Mouse (Mus musculus): ENCODE data around the gene Tprgl.
A peak's percentile ranks its signal among the peaks of the same experiment; 100 is the strongest.

Gene Tprgl

DNA sequence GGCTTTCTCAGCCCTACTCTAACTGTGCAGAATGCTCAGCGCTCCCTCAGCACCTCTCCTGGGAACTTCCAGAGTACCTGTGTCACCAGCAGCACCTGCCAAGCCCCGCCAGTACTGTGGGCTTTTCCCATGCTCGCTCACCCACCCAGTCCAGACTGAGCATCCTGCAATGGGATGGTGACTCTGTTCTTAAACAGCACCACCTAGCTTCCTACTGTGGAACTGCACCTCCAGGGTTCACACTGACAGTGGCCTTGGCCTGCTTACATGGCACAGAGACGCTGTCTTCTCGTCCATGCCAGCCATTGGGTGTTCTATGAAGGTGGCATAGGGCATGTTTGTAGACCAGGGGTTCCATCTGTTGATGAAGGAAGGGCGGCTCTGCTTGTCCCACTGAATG is 1.5 kb downstream of the Tprgl start:
- peak; percentile 93 for DNase-seq

DNA sequence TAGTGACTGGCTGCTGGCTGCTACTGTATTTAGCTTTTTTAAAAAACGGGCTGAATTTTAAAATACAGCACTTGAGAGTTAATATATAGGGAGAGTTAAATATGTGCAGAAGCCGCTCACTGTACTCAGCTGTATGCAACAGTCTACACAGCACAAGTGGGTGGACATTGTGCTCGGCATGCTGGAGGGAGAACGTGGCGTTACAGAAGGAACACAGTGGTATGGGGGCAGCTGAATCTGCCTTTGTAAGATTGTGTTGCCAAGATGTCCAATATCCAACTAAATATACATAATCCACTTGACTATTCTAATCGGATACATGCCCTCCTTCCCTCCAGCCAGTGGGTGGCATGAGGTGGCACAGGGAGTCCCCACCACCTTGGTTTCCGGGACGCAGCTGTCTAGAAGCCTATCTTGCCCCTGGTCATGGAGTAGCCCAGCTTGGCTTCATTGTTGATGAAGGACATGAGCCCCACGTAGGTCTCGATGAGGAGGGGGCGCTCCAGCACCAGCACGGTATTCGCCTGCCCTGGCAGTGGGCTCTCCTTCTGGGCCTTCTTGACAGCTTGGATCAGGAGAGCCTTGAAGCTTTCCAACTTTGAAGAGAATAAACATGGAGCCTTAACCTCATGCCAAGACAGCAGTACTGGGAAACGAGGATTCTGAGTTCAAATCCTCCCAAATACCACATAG is 2.4 kb downstream of the Tprgl start:
- no peak for DNase-seq

DNA sequence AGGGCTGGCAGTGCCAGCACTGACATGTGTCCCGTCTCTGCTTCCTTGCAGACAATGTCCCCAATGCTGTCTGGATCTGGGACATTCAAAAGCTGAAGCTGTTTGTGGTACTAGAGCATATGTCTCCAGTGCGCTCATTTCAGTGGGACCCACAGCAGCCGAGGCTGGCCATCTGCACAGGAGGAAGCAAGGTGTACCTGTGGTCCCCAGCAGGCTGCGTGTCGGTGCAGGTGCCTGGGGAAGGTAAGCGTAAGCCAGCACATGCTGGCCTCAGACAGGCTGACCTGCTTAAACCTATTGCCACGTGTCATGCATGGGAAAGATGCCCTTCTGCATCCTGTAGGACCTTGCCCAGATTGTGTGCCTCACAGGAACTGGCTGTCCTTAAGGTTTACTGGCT is 4.4 kb downstream of the Tprgl start:
- no peak for DNase-seq

DNA sequence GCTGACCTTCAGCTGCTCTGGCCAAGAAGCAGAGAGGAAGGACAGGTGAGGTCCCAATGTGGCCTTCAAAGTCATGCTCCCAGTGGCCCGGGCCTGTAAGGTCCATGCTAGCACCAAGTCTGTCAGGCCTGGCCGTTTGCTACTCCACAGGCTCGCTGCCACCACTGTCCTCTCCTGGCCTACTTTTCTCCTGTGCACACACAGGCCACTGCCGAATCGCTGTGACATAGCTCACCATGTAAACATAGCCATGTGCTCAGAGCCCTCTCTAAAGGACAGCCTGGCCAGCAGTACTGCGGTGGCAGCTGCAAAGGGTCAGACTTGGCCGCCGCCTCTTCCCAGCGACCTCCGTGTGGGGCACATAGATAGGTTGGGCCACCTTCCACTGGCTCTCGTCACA is 6.4 kb downstream of the Tprgl start:
- DNase-seq, result no peak

DNA sequence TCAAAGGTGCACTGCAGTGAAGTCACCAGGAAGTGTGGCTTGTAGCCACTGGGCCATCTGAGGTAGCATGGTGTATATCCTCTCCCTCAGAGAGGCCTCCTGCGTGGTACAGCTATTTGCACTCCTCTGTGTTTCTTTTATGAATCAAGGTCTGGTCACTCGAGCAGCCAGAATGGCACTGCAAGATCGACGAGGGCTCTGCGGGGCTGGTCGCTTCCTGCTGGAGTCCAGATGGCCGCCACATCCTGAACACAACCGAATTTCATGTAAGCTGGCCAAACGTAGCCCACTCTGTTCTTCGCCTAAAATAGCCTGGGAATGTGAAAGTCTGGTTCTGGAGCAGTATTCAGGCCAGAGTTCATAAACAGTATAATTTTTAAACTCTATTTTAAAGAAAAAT is 14.1 kb downstream of the Tprgl start:
- no peak for DNase-seq

DNA sequence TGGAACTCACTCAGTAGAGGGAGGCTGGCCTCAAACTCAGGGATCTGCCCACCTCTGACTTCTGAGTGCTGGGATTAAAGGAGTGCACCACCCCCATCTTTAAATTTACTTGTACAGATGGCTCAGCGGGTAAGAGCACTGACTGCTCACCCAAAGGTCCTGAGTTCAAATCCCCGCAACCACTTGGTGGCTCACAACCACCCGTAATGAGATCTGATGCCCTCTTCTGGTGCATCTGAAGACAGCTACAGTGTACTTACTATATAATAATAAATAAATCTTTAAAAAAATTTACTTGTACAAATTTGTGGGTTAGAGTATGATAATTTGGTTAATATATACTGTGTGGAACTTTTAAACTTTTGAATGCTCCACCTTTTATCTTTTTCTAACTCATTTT is 15.8 kb downstream of the Tprgl start:
- no peak for DNase-seq

- peak; percentile 94 for DNase-seq
Observed at GRCm38 (mm10) chr4:154142211-154143040, 18.0 kb downstream of the Tprgl start, which contains the start of gene Wrap73. Wrap73 (plus strand) TSS chr4:154142372.

GRCm38 (mm10) chr4:154141009-154141867 is 19.2 kb downstream of the Tprgl start:
- DNase-seq, result no peak

- no peak for DNase-seq
Observed at GRCm38 (mm10) chr4:154140213-154141008, 20.1 kb downstream of the Tprgl start.

DNA sequence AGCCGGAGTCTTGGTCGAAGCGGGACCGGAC is 20.5 kb downstream of the Tprgl start, which contains the start of gene Trp73:
Gene Trp73 (minus strand): TSS at position 27 of the 31 bp plus-strand sequence.
- no peak for DNase-seq

DNA sequence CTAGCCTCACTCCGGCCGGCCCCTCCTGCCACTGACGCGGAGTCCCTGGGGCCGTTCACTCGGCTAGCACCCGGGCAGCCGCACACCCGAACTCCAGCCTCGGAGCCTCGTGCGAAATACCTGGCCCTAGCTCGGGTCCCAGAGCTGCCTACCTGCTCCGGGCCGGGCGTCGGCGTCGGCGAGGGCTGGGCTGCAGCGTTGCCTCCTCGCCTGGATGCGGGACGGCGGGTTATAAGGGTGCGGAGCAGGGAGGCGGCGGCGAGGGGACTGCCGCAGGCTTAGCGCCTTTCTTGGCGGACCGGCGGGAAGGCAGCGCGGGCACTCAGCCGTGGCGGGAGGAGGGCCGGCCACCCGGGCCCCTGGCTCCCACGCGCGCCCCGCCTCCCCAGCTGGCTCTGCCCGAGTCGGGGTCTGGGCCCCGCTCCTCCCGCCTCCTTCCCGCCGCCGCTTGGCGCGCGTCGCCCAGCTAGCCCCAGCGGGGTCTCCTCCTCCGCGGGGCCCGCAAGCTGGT is 20.7 kb downstream of the Tprgl start:
- no peak for DNase-seq

- DNase-seq, result no peak
Observed at GRCm38 (mm10) chr4:154137139-154137538, 23.3 kb downstream of the Tprgl start.

DNA sequence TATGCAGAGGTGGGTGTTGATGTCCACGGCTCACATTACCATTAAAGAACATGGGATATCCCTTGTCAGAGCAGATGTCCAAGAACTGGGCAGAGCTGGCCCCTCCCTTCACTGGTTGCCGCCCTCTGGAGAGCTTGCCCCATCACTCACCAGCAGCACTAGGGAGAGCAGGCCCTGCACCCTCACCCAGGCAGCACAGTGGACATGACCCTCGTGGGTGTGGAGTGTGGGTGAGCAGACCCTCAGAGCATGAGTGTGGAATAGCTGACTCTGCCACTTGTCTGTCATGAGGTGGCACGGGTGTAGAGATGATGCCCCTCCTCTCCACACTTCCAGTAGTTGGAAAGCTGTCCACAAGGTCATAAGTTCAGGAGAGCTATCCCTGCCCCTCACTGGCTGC is 25.7 kb downstream of the Tprgl start:
- DNase-seq, result no peak

GRCm38 (mm10) chr4:154131894-154132293 is 28.6 kb downstream of the Tprgl start:
- no peak for DNase-seq

GRCm38 (mm10) chr4:154129950-154130349 is 30.5 kb downstream of the Tprgl start:
- no peak for DNase-seq

DNA sequence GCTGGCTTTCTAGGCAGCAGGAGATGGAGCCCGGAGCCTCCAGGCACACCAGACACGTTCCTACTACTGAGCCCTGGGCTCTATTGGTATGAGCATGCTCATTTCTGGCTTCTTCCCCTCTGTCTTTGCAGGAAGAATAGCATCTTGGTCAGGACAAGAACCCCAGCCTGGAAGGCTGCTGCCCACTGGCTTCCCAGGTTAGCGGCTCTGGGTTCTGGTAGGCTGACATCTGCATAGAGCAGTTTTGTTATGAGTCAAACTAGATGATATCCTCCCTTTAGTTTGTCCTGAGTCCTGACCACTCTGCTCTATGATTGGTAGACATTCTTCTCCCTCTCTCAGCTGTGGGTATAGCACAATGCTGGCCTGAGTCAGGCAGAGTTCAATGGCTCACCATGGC is 33.2 kb downstream of the Tprgl start:
- DNase-seq, result no peak

DNA sequence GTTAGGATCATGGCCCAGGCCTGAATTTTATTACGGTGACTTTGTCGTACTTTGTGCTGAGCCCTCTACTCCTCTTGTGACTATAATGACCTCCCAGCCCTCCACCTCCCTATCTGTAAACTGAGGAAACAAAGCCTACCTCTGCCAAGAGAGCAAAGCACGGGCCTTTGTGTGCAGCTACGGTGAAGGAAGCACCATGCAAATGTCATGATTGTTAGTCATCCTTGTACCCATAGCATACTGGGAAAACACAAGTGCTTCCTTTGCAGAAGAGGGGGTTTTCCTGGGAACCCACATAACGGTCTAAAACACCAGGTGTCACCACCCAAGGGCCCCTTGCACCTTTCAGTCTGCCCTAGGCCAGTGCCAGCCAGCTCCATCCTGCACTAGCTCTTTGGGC is 35.3 kb downstream of the Tprgl start:
- DNase-seq, result no peak

DNA sequence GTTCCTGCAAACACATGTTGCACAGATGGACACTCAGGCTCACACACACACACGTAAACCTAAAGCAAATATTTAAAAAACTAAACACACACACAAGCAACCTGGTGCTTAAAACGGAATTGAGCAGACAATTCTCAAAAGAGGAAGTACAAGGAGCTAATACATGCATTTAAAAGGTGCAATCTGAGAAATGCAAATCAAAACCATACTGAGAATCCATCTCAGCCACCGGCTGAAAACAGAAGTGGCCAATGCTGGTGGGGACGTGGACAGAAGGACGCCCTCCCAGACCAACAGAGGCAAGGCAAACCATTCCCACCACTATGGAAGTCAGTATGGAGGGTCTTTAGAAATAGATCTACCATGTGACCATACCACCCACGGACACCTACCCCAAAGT is 36.9 kb downstream of the Tprgl start:
- no peak for DNase-seq

GRCm38 (mm10) chr4:154122374-154122773 is 38.1 kb downstream of the Tprgl start:
- no peak for DNase-seq

- DNase-seq, result no peak
Observed at GRCm38 (mm10) chr4:154121800-154122199, 38.7 kb downstream of the Tprgl start.

GRCm38 (mm10) chr4:154119208-154119607 is 41.3 kb downstream of the Tprgl start:
- DNase-seq, result no peak

GRCm38 (mm10) chr4:154118782-154119181 is 41.7 kb downstream of the Tprgl start:
- no peak for DNase-seq

- DNase-seq, result no peak
Observed at GRCm38 (mm10) chr4:154116421-154116820, 44.0 kb downstream of the Tprgl start.

Measured in lung, postnatal 10 days (tissue).